Mouse (Mus musculus) G1E (cell line): ENCODE data around the gene Fign.

Experiments used
- CTCF ChIP-seq: IDR thresholded peaks from 2 replicates; pipeline ENCODE4 v1.5.1; 2012; ENCODE audit warnings: low read depth, low read length, inconsistent platforms, mixed read lengths
- GATA1 ChIP-seq: IDR thresholded peaks from 2 replicates; pipeline ENCODE4 v1.6.1; 2012; ENCODE audit warnings: borderline replicate concordance, low read length, inconsistent platforms, mixed read lengths
- GATA2 ChIP-seq: IDR thresholded peaks from 2 replicates; pipeline ENCODE4 v1.6.1; 2012; ENCODE audit warnings: low read depth, low read length, inconsistent platforms, borderline replicate concordance
- POLR2AphosphoS5 ChIP-seq: IDR thresholded peaks from 2 replicates; pipeline ENCODE4 v1.6.1; 2012; ENCODE audit warnings: low read depth, low read length, inconsistent platforms; ENCODE audit not compliant: insufficient replicate concordance
- TAL1 ChIP-seq: conservative IDR thresholded peaks from 2 replicates; pipeline ENCODE4 v1.6.1; 2012; ENCODE audit warnings: low read depth, low read length, inconsistent platforms, mixed read lengths

GRCm38 (mm10) chr2:64059477-64059876 is 38.4 kb downstream of the Fign start:
- TF ChIP-seq CTCF = no peak
- TF ChIP-seq POLR2AphosphoS5 = no peak
- TF ChIP-seq GATA1 = no peak
- no peak for TF ChIP-seq TAL1
- TF ChIP-seq GATA2 = no peak
